Mouse (Mus musculus): ENCODE results near the gene Mybphl.

DNA sequence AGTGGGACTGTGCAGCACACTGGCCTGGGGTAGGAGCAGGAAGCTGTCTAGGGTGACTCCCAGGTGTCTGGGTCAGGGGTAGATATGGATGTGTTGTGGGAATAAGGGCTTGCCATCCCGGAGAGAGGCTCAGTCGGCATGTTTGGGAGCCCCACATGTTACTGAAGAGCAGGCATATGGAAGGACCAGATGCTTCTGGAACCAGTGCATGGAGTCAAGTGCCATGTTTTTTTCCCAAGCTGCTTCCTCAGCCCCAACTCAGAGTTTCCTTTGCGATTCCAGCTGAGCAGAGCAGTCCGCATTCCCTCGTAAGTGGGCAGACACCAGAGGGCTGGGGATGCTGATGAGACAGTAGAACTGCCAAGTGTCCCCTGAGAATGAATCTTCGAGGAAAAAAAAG lies 58.3 kb downstream of the Mybphl start:
- TF ChIP-seq CTCF (IDR thresholded peaks at IDR 0.05; ENCODE audit: low read depth, low read length) = no peak
- no peak for TF ChIP-seq POLR2A (IDR thresholded peaks at IDR 0.05; ENCODE audit: insufficient read depth, low read length)
- no peak for TF ChIP-seq EP300 (IDR thresholded peaks at IDR 0.05; ENCODE audit: insufficient read depth, low read depth, low read length)
